In the genomic region with DNA sequence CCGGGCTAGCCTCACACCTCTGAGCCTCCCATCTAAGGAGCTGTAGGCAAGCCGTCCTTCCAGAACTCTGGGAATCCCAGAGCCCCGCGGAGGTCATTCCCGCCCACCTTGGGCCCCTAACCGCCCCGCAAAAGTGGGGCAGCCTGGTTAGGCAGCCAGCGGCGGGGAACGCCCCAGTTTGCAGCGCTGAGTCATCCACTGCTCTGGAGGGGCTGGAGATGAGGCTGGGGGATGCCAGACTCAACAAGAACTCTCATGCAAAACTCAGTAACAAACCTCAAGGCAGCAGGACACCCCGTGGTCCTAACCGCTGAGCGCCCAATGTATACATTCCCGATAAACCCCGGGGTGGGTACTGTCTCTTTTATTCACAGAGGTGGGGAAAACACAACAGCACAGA, we compare ENCODE assay signal across 7 mouse cellular contexts. TPM values are rescaled to one million over a fixed set of nuclear protein-coding genes. Genes with fewer than 3 reads are reported as not detected.
A peak's percentile ranks its signal among the peaks of the same experiment; 100 is the strongest.
DNase-seq lines count a peak whose midpoint lies in the region; ATAC-seq lines count a peak whose summit lies in the region.

No protein-coding gene starts in this region.

- H3K27ac ChIP-seq in lung, embryonic 15.5 days: no peak overlapping the region
- H3K27ac ChIP-seq in forebrain, embryonic 12.5 days: peak overlapping the region; percentile 96
- no peak overlapping the region for H3K27ac ChIP-seq in limb, embryonic 13.5 days
- no peak overlapping the region for H3K27ac ChIP-seq in stomach, embryonic 15.5 days

- H3K4me3 ChIP-seq in lung, embryonic 15.5 days: no peak overlapping the region
- peak overlapping the region; percentile 88 for H3K4me3 ChIP-seq in forebrain, embryonic 12.5 days (replicated peaks)
- H3K4me3 ChIP-seq in limb, embryonic 13.5 days: peak overlapping the region; percentile 83; the same call in 1 of the 2 replicates
- H3K4me3 ChIP-seq in stomach, embryonic 15.5 days (replicated peaks): peak overlapping the region; percentile 73; the same call in 1 of the 2 replicates

- peaks cover 48% of the 10 kb centered on the region for H3K27me3 ChIP-seq in lung, embryonic 15.5 days
- peaks cover 21% of the 10 kb centered on the region for H3K27me3 ChIP-seq in forebrain, embryonic 12.5 days
- H3K27me3 ChIP-seq in limb, embryonic 13.5 days: peaks cover 53% of the 10 kb centered on the region
- peaks cover 26% of the 10 kb centered on the region for H3K27me3 ChIP-seq in stomach, embryonic 15.5 days (replicated peaks)

- no peaks in the 10 kb centered on the region; the same call in 1 of the 2 replicates for H3K9me3 ChIP-seq in lung, embryonic 15.5 days
- no peaks in the 10 kb centered on the region for H3K9me3 ChIP-seq in forebrain, embryonic 12.5 days
- no peaks in the 10 kb centered on the region for H3K9me3 ChIP-seq in limb, embryonic 13.5 days
- H3K9me3 ChIP-seq in stomach, embryonic 15.5 days: no peaks in the 10 kb centered on the region

- DNase-seq in lung, postnatal 10 days: no peak
- no peak for DNase-seq in gastrocnemius, postnatal 10 days
- no peak for DNase-seq in layer of hippocampus, adult 18-20 months (ENCODE audit: low spot score in 2 of 2)

- H3K9ac ChIP-seq in lung, embryonic 15.5 days: no peak overlapping the region
- H3K9ac ChIP-seq in forebrain, embryonic 12.5 days: peak overlapping the region; percentile 99; the same call in 1 of the 2 replicates
- H3K9ac ChIP-seq in limb, embryonic 13.5 days: no peak overlapping the region
- no peak overlapping the region for H3K9ac ChIP-seq in stomach, embryonic 15.5 days

- H3K36me3 ChIP-seq in lung, embryonic 15.5 days: no peaks in the 10 kb centered on the region
- H3K36me3 ChIP-seq in forebrain, embryonic 12.5 days (replicated peaks): peaks cover 12% of the 10 kb centered on the region
- 0 out of 2 replicates have a peak, but pooled peaks cover 6% of the 10 kb centered on the region for H3K36me3 ChIP-seq in limb, embryonic 13.5 days
- H3K36me3 ChIP-seq in stomach, embryonic 15.5 days: no peaks in the 10 kb centered on the region

- no peak for ATAC-seq in lung, embryonic 15.5 days (ENCODE audit: borderline replicate concordance, extremely low read depth, low FRiP score, low TSS enrichment)
- no peak for ATAC-seq in forebrain, embryonic 12.5 days (ENCODE audit: low FRiP score)
- no peak for ATAC-seq in limb, embryonic 13.5 days (ENCODE audit: low FRiP score, low read depth)
- no peak for ATAC-seq in stomach, embryonic 15.5 days (ENCODE audit: insufficient read depth, low FRiP score, low read depth)

- H3K4me1 ChIP-seq in lung, embryonic 15.5 days: peaks cover 87% of the 10 kb centered on the region
- peaks cover 81% of the 10 kb centered on the region for H3K4me1 ChIP-seq in forebrain, embryonic 12.5 days
- peaks cover 83% of the 10 kb centered on the region for H3K4me1 ChIP-seq in limb, embryonic 13.5 days
- H3K4me1 ChIP-seq in stomach, embryonic 15.5 days: peaks cover 84% of the 10 kb centered on the region

- WGBS in lung, embryonic 15.5 days: 13% methylated on average over 16 of the region's 16 CpGs
- 7% methylated on average over 16 of the region's 16 CpGs for WGBS in forebrain, embryonic 12.5 days
- WGBS in limb, embryonic 13.5 days: 11% methylated on average over 16 of the region's 16 CpGs
- WGBS in stomach, embryonic 15.5 days: 18% methylated on average over 16 of the region's 16 CpGs

- H3K4me2 ChIP-seq in lung, embryonic 15.5 days: peak overlapping the region; percentile 99
- H3K4me2 ChIP-seq in forebrain, embryonic 12.5 days: peak overlapping the region; percentile 98
- H3K4me2 ChIP-seq in limb, embryonic 13.5 days (replicated peaks): peak overlapping the region; percentile 97
- peak overlapping the region; percentile 98; the same call in 1 of the 2 replicates for H3K4me2 ChIP-seq in stomach, embryonic 15.5 days

RNA-seq across cellular contexts. Expression of gene Ptprs, which starts 4.2 kb away (rescaled TPM):
- 73.4 and 77.9 TPM in 2 replicates for polyA plus RNA-seq in lung, embryonic 15.5 days (2015; fragmentation: Nextera tagmentation; extraction: Ambion mirVana)
- polyA plus RNA-seq in forebrain, embryonic 12.5 days (2016; fragmentation: Nextera tagmentation; extraction: Ambion mirVana): 330 and 331 TPM in 2 replicates
- polyA plus RNA-seq in limb, embryonic 13.5 days (2015; fragmentation: Nextera tagmentation; extraction: Ambion mirVana): 100 and 106 TPM in 2 replicates
- polyA plus RNA-seq in stomach, embryonic 15.5 days (2015; fragmentation: Nextera tagmentation; extraction: Ambion mirVana): 71.8 and 81.2 TPM in 2 replicates
- 10 to 100 TPM; 64.1 to 94.7 TPM for total RNA-seq in gastrocnemius, postnatal 10 days (2021)
- 100 to 1,000 TPM; 608 to 624 TPM for total RNA-seq in layer of hippocampus, adult 18-20 months (2021)

RNA-seq across cellular contexts. Expression of gene Znrf4, which starts 40.1 kb away (rescaled TPM):
- not detected in 2 replicates for polyA plus RNA-seq in lung, embryonic 15.5 days (2015; fragmentation: Nextera tagmentation; extraction: Ambion mirVana)
- polyA plus RNA-seq in forebrain, embryonic 12.5 days (2016; fragmentation: Nextera tagmentation; extraction: Ambion mirVana): not detected in 2 replicates
- polyA plus RNA-seq in limb, embryonic 13.5 days (2015; fragmentation: Nextera tagmentation; extraction: Ambion mirVana): not detected in 2 replicates
- polyA plus RNA-seq in stomach, embryonic 15.5 days (2015; fragmentation: Nextera tagmentation; extraction: Ambion mirVana): not detected in 2 replicates
- total RNA-seq in gastrocnemius, postnatal 10 days (2021): not detected
- total RNA-seq in layer of hippocampus, adult 18-20 months (2021): not detected
